Mouse (Mus musculus): ENCODE data around the gene Zc2hc1c. TPM values are rescaled to one million over a fixed set of nuclear protein-coding genes. Genes with fewer than 3 reads are reported as not detected.

Gene Zc2hc1c
- polyA plus RNA-seq, 1 experiment from 2014 or later, result 2.8 TPM

- Histone ChIP-seq H3K4me1 (peaks cover 28% of the 10 kb centered on the region), H3K9me3 (replicated peaks) (no peaks in the 10 kb centered on the region), H3K27me3 (peaks cover 4% of the 10 kb centered on the region; the same call in 1 of the 2 replicates), H3K9ac (no peak overlapping the region), H3K27ac (no peak overlapping the region), H3K36me3 (no peaks in the 10 kb centered on the region), H3K4me3 (replicated peaks) (no peak overlapping the region), H3K4me2 (no peak overlapping the region)
- no peak for ATAC-seq (replicated peaks; ENCODE audit: low FRiP score)
- 23% methylated on average over 2 of the region's 5 CpGs for WGBS
These were observed 1.4 kb upstream of the Zc2hc1c start for GRCm38 (mm10) chr12:85286941-85287340.

GRCm38 (mm10) chr12:85287809-85288485 lies 444 bp upstream of the Zc2hc1c start, which contains the start of gene Acyp1:
Gene Acyp1 (minus strand): TSS chr12:85288438.
- Histone ChIP-seq H3K27me3 (peaks cover 4% of the 10 kb centered on the region; the same call in 1 of the 2 replicates), H3K9me3 (replicated peaks) (no peaks in the 10 kb centered on the region), H3K4me3 (replicated peaks) (peak within 1 kb of the TSS; percentile 59), H3K4me2 (peak within 1 kb of the TSS; percentile 85), H3K9ac (peak within 1 kb of the TSS; percentile 57), H3K27ac (peak within 1 kb of the TSS; percentile 78), H3K36me3 (no peaks in the 10 kb centered on the region), H3K4me1 (peaks cover 28% of the 10 kb centered on the region)
- peak; percentile 72 for ATAC-seq (replicated peaks; ENCODE audit: low FRiP score)
- 6% methylated on average over 21 of the region's 21 CpGs for WGBS

DNA sequence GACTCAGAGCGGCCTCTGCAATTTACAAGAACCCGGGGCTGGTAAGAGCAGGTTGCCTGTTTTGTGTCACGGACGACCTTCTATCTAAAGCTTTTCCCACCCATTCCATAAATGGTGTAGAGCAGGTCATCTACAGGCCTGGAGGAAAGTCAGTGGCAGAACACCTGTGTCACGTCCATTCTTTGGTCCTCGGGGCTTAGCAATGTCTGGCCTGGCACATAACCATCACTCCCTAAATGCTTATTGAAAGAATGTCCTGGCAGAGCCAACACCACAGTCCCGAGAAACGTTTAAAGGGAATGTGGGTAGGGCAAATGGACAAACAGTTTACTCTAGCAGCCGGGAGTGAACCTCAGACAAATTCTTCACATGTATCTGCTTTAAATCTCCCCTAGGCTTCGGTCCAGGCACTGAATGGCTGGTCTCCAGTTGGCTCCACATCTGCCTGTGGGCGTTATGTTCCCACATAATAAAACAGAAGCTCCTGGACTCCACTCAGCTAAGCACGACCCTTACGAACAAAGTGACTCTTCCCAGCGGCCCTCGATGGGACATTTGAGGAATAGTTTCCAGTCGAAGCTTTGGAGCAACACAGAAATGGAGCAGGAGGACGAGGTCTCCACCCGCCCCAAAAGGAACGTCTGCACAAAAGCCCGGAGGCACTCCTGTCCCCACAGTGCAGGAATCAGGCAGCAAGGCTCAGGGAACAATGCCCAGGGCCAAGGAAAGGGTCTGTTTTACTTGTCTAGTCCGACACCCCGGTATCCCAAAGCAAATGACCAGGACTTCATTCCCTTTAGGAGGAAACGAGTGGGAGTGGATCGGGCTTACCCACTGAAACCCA lies 988 bp downstream of the Zc2hc1c start:
- H3K4me1 ChIP-seq, result peaks cover 28% of the 10 kb centered on the region
- H3K9me3 ChIP-seq (replicated peaks), result peaks cover 13% of the 10 kb centered on the region; the same call in 1 of the 2 replicates
- H3K36me3 ChIP-seq, result peaks cover 9% of the 10 kb centered on the region; the same call in 1 of the 2 replicates
- H3K27ac ChIP-seq, result peak overlapping the region; percentile 78
- H3K9ac ChIP-seq, result peak overlapping the region; percentile 27; the same call in 1 of the 2 replicates
- H3K4me2 ChIP-seq, result peak overlapping the region; percentile 85
- H3K27me3 ChIP-seq, result peaks cover 4% of the 10 kb centered on the region; the same call in 1 of the 2 replicates
- ATAC-seq (replicated peaks; ENCODE audit: low FRiP score), result no peak; the same call in 1 of the 2 replicates
- 48% methylated on average over 24 of the region's 24 CpGs for whole genome bisulfite sequencing
- H3K4me3 ChIP-seq (replicated peaks), result peak overlapping the region; percentile 59

DNA sequence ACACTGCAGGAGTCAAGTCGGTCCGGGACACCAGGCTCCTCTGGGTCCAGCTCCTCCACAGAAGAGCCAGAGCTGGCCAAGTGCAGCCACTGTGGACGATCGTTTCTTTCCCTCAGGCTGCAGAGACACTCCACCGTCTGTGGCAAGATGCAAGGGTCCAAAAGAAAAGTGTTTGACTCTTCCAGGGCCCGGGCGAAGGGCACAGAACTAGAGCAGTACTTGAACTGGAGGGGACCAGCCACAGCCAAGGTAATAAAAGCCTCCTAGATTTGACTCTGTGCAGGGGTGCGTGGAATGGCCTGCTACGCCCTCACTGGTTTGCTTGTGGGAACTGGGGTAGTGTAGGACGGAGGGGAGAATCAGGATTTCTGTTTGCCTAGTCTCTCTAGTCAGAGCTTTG lies 2.2 kb downstream of the Zc2hc1c start:
- H3K4me1 ChIP-seq, result peaks cover 28% of the 10 kb centered on the region
- 54% methylated on average over 10 of the region's 10 CpGs for WGBS
- H3K9me3 ChIP-seq (replicated peaks), result peaks cover 16% of the 10 kb centered on the region; the same call in 1 of the 2 replicates
- H3K27me3 ChIP-seq, result peaks cover 4% of the 10 kb centered on the region; the same call in 1 of the 2 replicates
- 0 out of 2 replicates have a peak overlapping the region, but pooled peaks have one; percentile 24 for H3K27ac ChIP-seq
- H3K36me3 ChIP-seq, result peaks cover 12% of the 10 kb centered on the region; the same call in 1 of the 2 replicates
- H3K9ac ChIP-seq, result no peak overlapping the region
- ATAC-seq (replicated peaks; ENCODE audit: low FRiP score), result no peak
- peak overlapping the region; percentile 85 for H3K4me2 ChIP-seq
- 0 out of 2 replicates have a peak overlapping the region, but pooled peaks have one; percentile 7 for H3K4me3 ChIP-seq (replicated peaks)

- Histone ChIP-seq H3K9me3 (replicated peaks) (peaks cover 16% of the 10 kb centered on the region; the same call in 1 of the 2 replicates), H3K4me2 (peak overlapping the region; percentile 19; the same call in 1 of the 2 replicates), H3K27me3 (peaks cover 4% of the 10 kb centered on the region; the same call in 1 of the 2 replicates), H3K27ac (no peak overlapping the region), H3K36me3 (peaks cover 12% of the 10 kb centered on the region; the same call in 1 of the 2 replicates), H3K9ac (no peak overlapping the region), H3K4me3 (replicated peaks) (no peak overlapping the region), H3K4me1 (peaks cover 34% of the 10 kb centered on the region)
- no peak for ATAC-seq (replicated peaks; ENCODE audit: low FRiP score)
These were observed 3.1 kb downstream of the Zc2hc1c start for GRCm38 (mm10) chr12:85291541-85291940.

DNA sequence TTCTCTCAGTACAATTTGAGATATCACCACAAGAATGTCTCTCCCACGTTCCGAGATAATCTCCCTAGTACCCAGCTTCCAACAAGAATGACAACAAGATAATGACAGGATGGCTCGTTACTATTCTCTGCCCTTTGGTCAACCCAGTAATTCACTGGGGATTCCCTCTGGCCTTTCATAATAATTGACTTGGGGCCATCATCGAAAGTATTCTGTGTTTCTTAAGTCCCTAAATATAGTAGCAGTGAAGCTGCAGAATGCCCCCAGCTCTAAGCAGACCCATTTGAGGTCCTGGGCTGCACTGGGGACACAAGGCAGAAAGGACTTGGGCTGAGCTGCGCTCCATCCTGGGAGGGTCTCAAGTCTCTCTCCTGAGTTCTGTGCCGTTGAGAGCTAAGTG lies 3.9 kb downstream of the Zc2hc1c start:
- no peak overlapping the region for H3K27ac ChIP-seq
- no peak for ATAC-seq (replicated peaks; ENCODE audit: low FRiP score)
- H3K9ac ChIP-seq, result no peak overlapping the region
- no peak overlapping the region; the same call in 1 of the 2 replicates for H3K4me2 ChIP-seq
- peaks cover 41% of the 10 kb centered on the region for H3K4me1 ChIP-seq
- peaks cover 16% of the 10 kb centered on the region; the same call in 1 of the 2 replicates for H3K9me3 ChIP-seq (replicated peaks)
- peaks cover 4% of the 10 kb centered on the region; the same call in 1 of the 2 replicates for H3K27me3 ChIP-seq
- H3K36me3 ChIP-seq, result peaks cover 12% of the 10 kb centered on the region; the same call in 1 of the 2 replicates
- H3K4me3 ChIP-seq (replicated peaks), result no peak overlapping the region
- 84% methylated on average over 6 of the region's 6 CpGs for WGBS

DNA sequence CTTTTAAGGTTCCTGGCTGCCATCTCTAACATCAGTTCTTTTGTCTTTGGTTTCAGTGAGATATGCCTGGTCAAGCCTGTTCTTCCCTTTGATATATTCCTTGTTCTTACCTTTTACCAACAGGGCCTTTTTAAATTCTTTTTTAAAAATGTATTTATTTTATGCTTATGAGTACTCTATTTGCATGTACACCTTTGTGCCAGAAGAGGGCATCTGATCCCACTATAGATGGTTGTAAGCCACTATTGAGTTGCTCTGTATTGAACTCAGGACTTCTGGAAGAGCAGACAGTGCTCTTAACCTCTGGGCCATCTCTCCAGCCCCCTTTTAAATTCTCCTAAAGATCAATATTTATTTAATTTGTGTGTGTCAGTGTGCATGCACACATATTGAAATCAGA lies 4.5 kb downstream of the Zc2hc1c start:
- Histone ChIP-seq H3K9me3 (replicated peaks) (peaks cover 16% of the 10 kb centered on the region; the same call in 1 of the 2 replicates), H3K4me3 (replicated peaks) (no peak overlapping the region), H3K9ac (no peak overlapping the region), H3K4me2 (no peak overlapping the region), H3K4me1 (peaks cover 46% of the 10 kb centered on the region), H3K36me3 (peaks cover 12% of the 10 kb centered on the region; the same call in 1 of the 2 replicates), H3K27ac (no peak overlapping the region), H3K27me3 (peaks cover 4% of the 10 kb centered on the region; the same call in 1 of the 2 replicates)
- no peak for ATAC-seq (replicated peaks; ENCODE audit: low FRiP score)

DNA sequence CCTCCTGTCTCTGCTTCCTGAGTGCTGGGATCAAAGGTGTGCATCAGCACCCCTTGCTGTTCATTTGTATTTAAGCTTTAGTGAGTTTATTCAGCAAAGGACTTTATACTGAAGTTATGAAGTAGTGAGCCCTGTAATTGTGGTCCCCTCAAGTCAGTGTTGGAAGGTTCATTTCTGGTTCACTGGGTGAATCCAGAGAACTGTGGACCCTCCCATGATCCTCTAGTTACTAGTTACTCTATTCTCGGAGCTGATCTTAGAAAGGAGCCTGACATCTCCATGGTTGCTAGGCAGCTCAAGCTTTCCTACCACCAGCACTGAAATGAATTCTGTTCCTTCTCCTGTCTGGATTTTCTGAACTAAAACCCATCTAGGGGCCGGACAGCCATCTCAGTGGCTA lies 7.1 kb downstream of the Zc2hc1c start:
- H3K36me3 ChIP-seq, result peaks cover 17% of the 10 kb centered on the region; the same call in 1 of the 2 replicates
- peaks cover 39% of the 10 kb centered on the region for H3K4me1 ChIP-seq
- H3K27ac ChIP-seq, result no peak overlapping the region
- no peak overlapping the region for H3K4me3 ChIP-seq (replicated peaks)
- H3K9ac ChIP-seq, result no peak overlapping the region
- peaks cover 16% of the 10 kb centered on the region; the same call in 1 of the 2 replicates for H3K9me3 ChIP-seq (replicated peaks)
- WGBS, result 99% methylated on average over 2 of the region's 2 CpGs
- no peaks in the 10 kb centered on the region for H3K27me3 ChIP-seq
- ATAC-seq (replicated peaks; ENCODE audit: low FRiP score), result no peak
- no peak overlapping the region for H3K4me2 ChIP-seq

DNA sequence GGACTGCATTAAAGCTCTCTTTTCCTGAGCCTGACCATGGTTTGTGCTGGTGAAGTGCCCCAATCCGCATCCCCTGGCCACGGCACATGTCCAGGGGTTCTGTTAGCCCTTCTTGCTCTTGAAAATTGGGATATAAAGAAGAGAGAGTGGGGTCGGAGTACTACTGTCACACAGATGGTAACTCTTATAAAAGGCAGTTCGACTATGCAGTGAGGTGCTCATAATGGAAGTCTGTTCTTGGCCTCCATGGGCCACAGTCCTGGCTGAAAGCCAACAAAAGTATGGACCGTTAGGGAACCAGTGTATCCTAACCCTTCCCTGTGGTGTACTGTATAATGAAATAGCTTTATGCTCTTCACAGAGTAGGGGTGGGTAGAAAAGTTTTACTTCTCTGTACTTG lies 8.5 kb downstream of the Zc2hc1c start:
- Histone ChIP-seq H3K4me2 (no peak overlapping the region), H3K4me3 (replicated peaks) (no peak overlapping the region), H3K9ac (no peak overlapping the region), H3K9me3 (replicated peaks) (peaks cover 16% of the 10 kb centered on the region; the same call in 1 of the 2 replicates), H3K27ac (peak overlapping the region; percentile 80; the same call in 1 of the 2 replicates), H3K4me1 (peaks cover 35% of the 10 kb centered on the region), H3K27me3 (no peaks in the 10 kb centered on the region), H3K36me3 (peaks cover 31% of the 10 kb centered on the region)
- no peak for ATAC-seq (replicated peaks; ENCODE audit: low FRiP score)
- 65% methylated on average over 5 of the region's 5 CpGs for WGBS

DNA sequence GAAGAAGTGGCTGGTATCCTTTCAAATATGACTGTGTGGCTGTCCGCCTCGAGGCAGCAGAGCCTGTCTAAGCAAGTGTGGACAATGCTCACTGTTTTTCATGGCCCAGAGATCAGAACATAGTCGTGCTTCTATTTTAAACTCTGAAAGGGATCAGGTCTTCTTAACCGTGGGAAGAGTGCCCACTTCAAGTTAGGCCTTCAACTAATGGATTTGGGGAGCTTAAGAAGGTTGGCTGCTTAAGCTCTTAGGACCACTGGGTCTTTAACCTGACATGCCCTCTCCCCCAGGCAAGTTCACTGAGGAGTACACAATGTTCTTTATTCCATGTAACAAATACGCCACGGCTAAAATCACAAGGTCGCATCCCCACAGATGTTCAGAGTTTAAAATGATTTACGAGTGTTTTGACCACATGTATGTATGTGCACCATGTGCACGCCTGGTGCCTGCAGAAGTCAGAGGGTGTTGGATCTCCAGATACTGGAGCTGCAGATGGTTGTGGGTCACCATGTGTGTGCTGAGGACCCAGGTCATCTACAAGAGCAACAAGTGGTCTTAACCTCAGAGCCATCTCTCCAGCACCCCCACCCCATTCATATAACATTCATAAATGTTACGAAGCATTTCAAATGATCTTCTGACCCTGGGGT lies 9.1 kb downstream of the Zc2hc1c start:
- Histone ChIP-seq H3K27me3 (no peaks in the 10 kb centered on the region), H3K4me2 (no peak overlapping the region), H3K4me1 (peaks cover 35% of the 10 kb centered on the region), H3K9ac (no peak overlapping the region), H3K27ac (peak overlapping the region; percentile 80), H3K4me3 (replicated peaks) (no peak overlapping the region), H3K36me3 (peaks cover 36% of the 10 kb centered on the region), H3K9me3 (replicated peaks) (peaks cover 16% of the 10 kb centered on the region; the same call in 1 of the 2 replicates)
- WGBS, result 38% methylated on average over 10 of the region's 10 CpGs
- ATAC-seq (replicated peaks; ENCODE audit: low FRiP score), result peak; percentile 57; the same call in 1 of the 2 replicates

DNA sequence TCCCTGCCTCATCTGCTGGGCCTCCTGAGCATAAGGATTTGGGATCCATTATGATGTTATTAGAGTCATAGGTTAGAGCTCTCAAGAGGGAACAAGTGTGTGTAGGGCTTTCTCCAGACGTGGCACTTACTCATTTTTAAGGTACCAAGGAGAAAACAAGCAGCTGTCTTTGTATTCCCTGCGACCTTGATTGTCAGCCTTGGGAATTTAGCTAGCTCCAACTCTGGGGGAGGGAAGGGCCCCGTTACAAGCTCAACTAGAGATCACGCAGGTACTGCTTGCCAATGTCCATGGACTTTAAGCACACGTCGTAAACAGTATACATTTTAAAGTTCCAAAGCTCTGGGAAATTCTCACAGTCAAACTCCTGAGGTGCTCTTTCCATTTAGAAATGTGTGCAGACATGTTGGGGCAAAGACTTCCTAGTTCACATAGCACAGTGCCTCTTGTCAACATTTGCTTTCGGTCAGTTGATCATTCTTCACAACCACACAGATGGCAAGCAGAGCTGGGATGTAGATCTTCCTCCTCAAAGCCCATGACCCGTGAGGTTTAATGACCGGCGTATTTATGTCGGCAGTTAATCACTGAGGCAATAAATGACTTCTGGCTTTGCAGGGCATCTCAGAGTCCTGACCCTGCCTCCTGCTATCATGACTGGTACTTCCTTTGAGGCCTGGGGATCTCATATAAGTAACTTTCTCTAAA lies 9.9 kb downstream of the Zc2hc1c start:
- no peak overlapping the region for H3K4me2 ChIP-seq
- H3K9ac ChIP-seq, result no peak overlapping the region
- H3K4me1 ChIP-seq, result peaks cover 35% of the 10 kb centered on the region
- 22% methylated on average over 11 of the region's 11 CpGs for WGBS
- H3K4me3 ChIP-seq (replicated peaks), result no peak overlapping the region
- H3K27me3 ChIP-seq, result no peaks in the 10 kb centered on the region
- H3K9me3 ChIP-seq (replicated peaks), result peaks cover 13% of the 10 kb centered on the region; the same call in 1 of the 2 replicates
- H3K36me3 ChIP-seq, result peaks cover 43% of the 10 kb centered on the region
- peak overlapping the region; percentile 80 for H3K27ac ChIP-seq
- ATAC-seq (replicated peaks; ENCODE audit: low FRiP score), result peak; percentile 85
